Mouse (Mus musculus): ENCODE data around the gene Sgsm2. TPM values are rescaled to one million over a fixed set of nuclear protein-coding genes. Genes with fewer than 3 reads are reported as not detected.

The Sgsm2 gene
- polyA plus RNA-seq, 1 experiment: 0.18 TPM

GRCm38 (mm10) chr11:74828965-74829550 lies 67.8 kb downstream of the Sgsm2 start:
- no peaks in the 10 kb centered on the region for H3K27me3 ChIP-seq (ENCODE audit: control insufficient read depth)
- TF ChIP-seq GATA1 (IDR thresholded peaks at IDR 0.05; ENCODE audit: low read length) (no peak), TAL1 (IDR thresholded peaks at IDR 0.05; ENCODE audit: low read length) (no peak)
- H3K4me1 ChIP-seq (ENCODE audit: control insufficient read depth): peaks cover 75% of the 10 kb centered on the region
- peak overlapping the region; percentile 81 for H3K4me3 ChIP-seq (replicated peaks)
- peaks cover 3% of the 10 kb centered on the region; the same call in 1 of the 2 replicates for H3K36me3 ChIP-seq (ENCODE audit: control insufficient read depth)
- no peaks in the 10 kb centered on the region for H3K9me3 ChIP-seq (ENCODE audit: control insufficient read depth, low read length)

GRCm38 (mm10) chr11:74828404-74828931 lies 68.4 kb downstream of the Sgsm2 start:
- H3K36me3 ChIP-seq (ENCODE audit: control insufficient read depth): peaks cover 5% of the 10 kb centered on the region
- H3K9me3 ChIP-seq (ENCODE audit: control insufficient read depth, low read length): no peaks in the 10 kb centered on the region
- H3K4me3 ChIP-seq (replicated peaks): no peak overlapping the region
- TF ChIP-seq TAL1 (IDR thresholded peaks at IDR 0.05; ENCODE audit: low read length) (no peak), GATA1 (IDR thresholded peaks at IDR 0.05; ENCODE audit: low read length) (no peak)
- no peaks in the 10 kb centered on the region for H3K27me3 ChIP-seq (ENCODE audit: control insufficient read depth)
- H3K4me1 ChIP-seq (ENCODE audit: control insufficient read depth): peaks cover 69% of the 10 kb centered on the region

- TF ChIP-seq GATA1 (IDR thresholded peaks at IDR 0.05; ENCODE audit: low read length): no peak
- no peak for TF ChIP-seq TAL1 (IDR thresholded peaks at IDR 0.05; ENCODE audit: low read length)
- Histone ChIP-seq H3K4me3 (replicated peaks) (no peak overlapping the region), H3K4me1 (ENCODE audit: control insufficient read depth) (peaks cover 65% of the 10 kb centered on the region), H3K9me3 (ENCODE audit: control insufficient read depth, low read length) (no peaks in the 10 kb centered on the region), H3K27me3 (ENCODE audit: control insufficient read depth) (no peaks in the 10 kb centered on the region), H3K36me3 (ENCODE audit: control insufficient read depth) (peaks cover 11% of the 10 kb centered on the region)
Observed at GRCm38 (mm10) chr11:74827791-74828403, 69.0 kb downstream of the Sgsm2 start.

- Histone ChIP-seq H3K4me1 (ENCODE audit: control insufficient read depth) (peaks cover 53% of the 10 kb centered on the region), H3K4me3 (replicated peaks) (no peak overlapping the region), H3K9me3 (ENCODE audit: control insufficient read depth, low read length) (no peaks in the 10 kb centered on the region), H3K36me3 (ENCODE audit: control insufficient read depth) (peaks cover 15% of the 10 kb centered on the region), H3K27me3 (ENCODE audit: control insufficient read depth) (no peaks in the 10 kb centered on the region)
- TF ChIP-seq GATA1 (IDR thresholded peaks at IDR 0.05; ENCODE audit: low read length): no peak
- TF ChIP-seq TAL1 (IDR thresholded peaks at IDR 0.05; ENCODE audit: low read length): no peak
Observed at GRCm38 (mm10) chr11:74826702-74827101, 70.2 kb downstream of the Sgsm2 start.

GRCm38 (mm10) chr11:74826151-74826550 lies 70.7 kb downstream of the Sgsm2 start:
- H3K27me3 ChIP-seq (ENCODE audit: control insufficient read depth): no peaks in the 10 kb centered on the region
- TF ChIP-seq TAL1 (IDR thresholded peaks at IDR 0.05; ENCODE audit: low read length): no peak
- TF ChIP-seq GATA1 (IDR thresholded peaks at IDR 0.05; ENCODE audit: low read length): no peak
- peaks cover 47% of the 10 kb centered on the region for H3K4me1 ChIP-seq (ENCODE audit: control insufficient read depth)
- no peaks in the 10 kb centered on the region for H3K9me3 ChIP-seq (ENCODE audit: control insufficient read depth, low read length)
- no peak overlapping the region for H3K4me3 ChIP-seq (replicated peaks)
- H3K36me3 ChIP-seq (ENCODE audit: control insufficient read depth): peaks cover 19% of the 10 kb centered on the region

GRCm38 (mm10) chr11:74822746-74823440 lies 74.0 kb downstream of the Sgsm2 start:
- Histone ChIP-seq H3K4me3 (replicated peaks) (no peak overlapping the region), H3K4me1 (ENCODE audit: control insufficient read depth) (peaks cover 18% of the 10 kb centered on the region), H3K27me3 (ENCODE audit: control insufficient read depth) (no peaks in the 10 kb centered on the region), H3K36me3 (ENCODE audit: control insufficient read depth) (peaks cover 36% of the 10 kb centered on the region), H3K9me3 (ENCODE audit: control insufficient read depth, low read length) (no peaks in the 10 kb centered on the region)
- no peak for TF ChIP-seq GATA1 (IDR thresholded peaks at IDR 0.05; ENCODE audit: low read length)

GRCm38 (mm10) chr11:74821463-74821862 lies 75.4 kb downstream of the Sgsm2 start:
- TF ChIP-seq GATA1 (IDR thresholded peaks at IDR 0.05; ENCODE audit: low read length) (no peak), TAL1 (IDR thresholded peaks at IDR 0.05; ENCODE audit: low read length) (no peak)

GRCm38 (mm10) chr11:74820921-74821320 lies 75.9 kb downstream of the Sgsm2 start:
- H3K27me3 ChIP-seq (ENCODE audit: control insufficient read depth): no peaks in the 10 kb centered on the region
- H3K4me1 ChIP-seq (ENCODE audit: control insufficient read depth): peaks cover 3% of the 10 kb centered on the region
- no peaks in the 10 kb centered on the region for H3K9me3 ChIP-seq (ENCODE audit: control insufficient read depth, low read length)
- TF ChIP-seq GATA1 (IDR thresholded peaks at IDR 0.05; ENCODE audit: low read length) (no peak), TAL1 (IDR thresholded peaks at IDR 0.05; ENCODE audit: low read length) (no peak)
- H3K4me3 ChIP-seq (replicated peaks): no peak overlapping the region
- H3K36me3 ChIP-seq (ENCODE audit: control insufficient read depth): peaks cover 51% of the 10 kb centered on the region

More at GRCm38 (mm10) chr11:74821463-74821862, 75.4 kb downstream of the Sgsm2 start:
- Histone ChIP-seq H3K4me1 (ENCODE audit: control insufficient read depth) (peaks cover 8% of the 10 kb centered on the region), H3K4me3 (replicated peaks) (no peak overlapping the region), H3K9me3 (ENCODE audit: control insufficient read depth, low read length) (no peaks in the 10 kb centered on the region), H3K27me3 (ENCODE audit: control insufficient read depth) (no peaks in the 10 kb centered on the region), H3K36me3 (ENCODE audit: control insufficient read depth) (peaks cover 49% of the 10 kb centered on the region)

GRCm38 (mm10) chr11:74815795-74816194 lies 81.1 kb downstream of the Sgsm2 start:
- Histone ChIP-seq H3K9me3 (ENCODE audit: control insufficient read depth, low read length) (no peaks in the 10 kb centered on the region), H3K4me3 (replicated peaks) (no peak overlapping the region), H3K36me3 (ENCODE audit: control insufficient read depth) (peaks cover 45% of the 10 kb centered on the region), H3K27me3 (ENCODE audit: control insufficient read depth) (no peaks in the 10 kb centered on the region), H3K4me1 (ENCODE audit: control insufficient read depth) (peaks cover 2% of the 10 kb centered on the region)
- no peak for TF ChIP-seq GATA1 (IDR thresholded peaks at IDR 0.05; ENCODE audit: low read length)
- TF ChIP-seq TAL1 (IDR thresholded peaks at IDR 0.05; ENCODE audit: low read length): no peak

All from erythroblast, embryonic 14.5 days (primary cell).